Mouse (Mus musculus) heart, postnatal 4 days (tissue): Measurements from ENCODE around the gene Pgp. TPM values are rescaled to one million over a fixed set of nuclear protein-coding genes. Genes with fewer than 3 reads are reported as not detected.
A peak's percentile ranks its signal among the peaks of the same experiment; 100 is the strongest.
"Not testable (repeated sequence)": the region's sequence is repeated elsewhere in the genome, so short reads cannot be mapped to it uniquely, and the experiment has no call there.

Experiments used
- DNase-seq: peaks from one replicate; pipeline ENCODE4 v3.0.0; 2021
- total RNA-seq, 2 experiments: library from RNA; stranded (reverse); gene quantifications; 2 replicates each; pipeline ENCODE4 v1.2.3; 2021

The Pgp gene
- total RNA-seq: 10 to 100 TPM; 46.5 to 49.3 TPM

DNA sequence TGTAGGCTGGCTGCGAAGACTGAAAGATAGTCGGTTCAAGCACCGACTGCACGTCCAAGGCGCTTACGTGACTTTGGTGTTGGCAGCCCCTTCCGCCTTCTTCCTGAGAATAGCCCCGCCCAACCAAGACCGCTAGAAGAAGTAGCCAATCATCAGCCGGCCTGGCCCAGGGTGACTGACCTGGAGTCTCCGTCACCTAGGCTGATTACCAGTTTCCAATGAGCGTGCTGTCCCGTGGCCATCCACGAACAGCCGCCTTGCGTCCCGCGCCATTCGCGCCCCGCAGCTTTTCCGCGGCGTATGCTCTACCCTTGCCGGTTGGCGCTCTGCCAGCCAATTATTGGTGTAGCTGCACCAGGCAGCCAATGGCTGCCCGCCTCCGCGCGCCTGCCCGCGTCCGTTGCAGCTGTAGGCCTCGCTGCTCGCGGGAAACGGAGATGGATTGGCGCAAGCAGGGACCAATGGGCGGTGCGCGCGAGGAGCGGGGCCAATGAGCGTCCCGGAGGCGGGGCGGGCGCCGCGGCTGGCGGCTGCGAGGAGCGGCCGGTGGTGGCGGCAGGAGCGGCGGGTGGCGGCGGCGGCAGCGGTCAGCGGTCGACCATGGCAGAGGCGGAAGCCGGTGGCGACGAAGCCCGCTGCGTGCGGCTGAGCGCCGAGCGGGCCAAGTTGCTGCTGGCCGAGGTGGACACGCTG, at the start of gene Pgp, which contains the start of gene E4f1:
Gene Pgp (plus strand): TSS at position 483 of the 693 bp plus-strand sequence.
Gene E4f1 (minus strand): TSS at position 404 of the 693 bp plus-strand sequence.
- peak; percentile 98 for DNase-seq

DNA sequence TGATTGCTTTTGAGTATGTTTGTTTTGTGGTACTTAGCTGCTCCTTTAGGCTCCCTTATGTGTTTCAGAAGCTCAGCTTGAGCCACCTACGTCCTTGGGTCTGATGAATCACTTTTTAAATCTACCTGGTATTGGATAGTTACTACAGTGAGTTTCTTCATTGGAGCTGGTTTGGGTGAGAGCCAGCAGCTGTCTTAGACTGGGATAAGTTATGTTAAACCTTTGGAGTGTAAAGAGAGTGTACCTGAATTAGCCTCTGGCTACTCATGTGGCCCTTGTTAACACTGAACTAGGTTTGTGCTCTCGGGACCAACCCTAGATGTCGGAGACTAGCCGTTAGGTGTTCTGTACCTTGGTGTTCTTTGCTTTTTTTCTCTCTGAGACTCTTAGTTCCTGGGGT, 47.1 kb upstream of the Pgp start:
- DNase-seq: no peak

- DNase-seq: no peak
These were observed 45.7 kb upstream of the Pgp start for GRCm38 (mm10) chr17:24424489-24424888.

GRCm38 (mm10) chr17:24425326-24425725, 44.9 kb upstream of the Pgp start:
- DNase-seq: not testable (repeated sequence)

GRCm38 (mm10) chr17:24425905-24426304, 44.3 kb upstream of the Pgp start:
- DNase-seq: no peak

GRCm38 (mm10) chr17:24426471-24427169, 43.6 kb upstream of the Pgp start, which contains the start of gene Eci1:
TSS of gene Eci1 (plus strand) at chr17:24426641.
- peak; percentile 96 for DNase-seq

GRCm38 (mm10) chr17:24427170-24427557, 43.0 kb upstream of the Pgp start:
- no peak for DNase-seq

DNA sequence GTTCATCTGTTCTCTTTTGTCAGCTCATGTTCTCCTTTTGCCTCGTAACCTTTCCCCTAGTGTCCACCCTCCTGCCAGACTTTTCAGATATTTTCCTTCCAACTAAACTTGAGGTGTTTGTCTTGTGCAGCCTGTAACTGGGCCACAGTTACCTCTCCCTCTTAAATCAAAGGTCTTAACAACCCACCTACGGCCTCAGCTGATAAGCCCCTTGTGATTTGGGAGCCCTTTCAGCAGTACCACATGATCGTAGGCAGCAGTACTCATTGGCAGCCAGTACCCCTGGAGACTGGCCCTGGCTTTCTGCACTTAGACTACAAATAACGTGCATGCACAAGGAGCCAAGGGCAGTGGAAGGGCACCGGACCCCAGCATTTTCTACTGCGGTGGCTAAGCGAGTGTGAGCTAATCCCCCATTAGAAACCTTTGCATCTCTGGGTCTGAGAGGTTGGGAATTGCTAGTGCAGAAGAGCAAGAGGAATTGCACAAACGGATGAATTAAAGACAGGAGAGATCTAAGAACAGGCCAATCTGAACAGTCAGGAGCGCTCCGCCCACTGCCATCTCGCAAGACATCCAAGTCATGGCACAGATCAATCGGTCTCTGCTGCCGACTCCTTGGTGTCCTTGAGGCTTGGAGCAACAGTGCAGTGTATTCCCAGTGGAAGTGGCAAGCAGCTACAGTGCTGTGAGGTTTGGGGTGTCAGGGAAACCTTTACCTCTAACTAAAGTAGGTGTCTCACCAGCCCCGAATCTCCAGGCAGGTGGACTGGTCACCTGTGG, 40.8 kb upstream of the Pgp start:
- peak; percentile 70 for DNase-seq

GRCm38 (mm10) chr17:24437016-24437415, 33.2 kb upstream of the Pgp start:
- DNase-seq: peak; percentile 38

DNA sequence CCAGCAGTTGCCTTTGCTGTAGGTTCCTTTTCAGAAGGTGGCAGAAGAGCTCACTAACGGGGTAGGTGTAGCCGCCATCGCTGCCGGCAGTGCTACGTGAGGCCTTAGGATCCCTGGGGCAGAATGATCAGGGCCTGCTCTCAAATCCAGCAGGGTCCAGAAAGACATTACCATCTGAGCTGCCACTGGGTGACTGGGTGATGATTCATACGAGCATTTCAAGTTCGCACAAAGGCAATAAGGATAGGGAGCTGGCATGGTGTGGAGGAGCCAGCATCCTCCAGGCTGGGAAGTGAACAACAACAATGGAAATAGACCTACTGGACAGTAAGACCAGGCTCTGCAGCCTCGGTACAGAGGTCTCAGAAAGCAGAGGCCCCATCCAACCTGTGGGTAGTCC, 29.8 kb upstream of the Pgp start:
- no peak for DNase-seq

- DNase-seq: no peak
These were observed 29.0 kb upstream of the Pgp start for GRCm38 (mm10) chr17:24441148-24441547.

GRCm38 (mm10) chr17:24442107-24442506, 28.1 kb upstream of the Pgp start:
- no peak for DNase-seq

GRCm38 (mm10) chr17:24442632-24443155, 27.5 kb upstream of the Pgp start, which contains the start of gene Dnase1l2:
TSS of gene Dnase1l2 (minus strand) at chr17:24443105.
- DNase-seq: no peak

DNA sequence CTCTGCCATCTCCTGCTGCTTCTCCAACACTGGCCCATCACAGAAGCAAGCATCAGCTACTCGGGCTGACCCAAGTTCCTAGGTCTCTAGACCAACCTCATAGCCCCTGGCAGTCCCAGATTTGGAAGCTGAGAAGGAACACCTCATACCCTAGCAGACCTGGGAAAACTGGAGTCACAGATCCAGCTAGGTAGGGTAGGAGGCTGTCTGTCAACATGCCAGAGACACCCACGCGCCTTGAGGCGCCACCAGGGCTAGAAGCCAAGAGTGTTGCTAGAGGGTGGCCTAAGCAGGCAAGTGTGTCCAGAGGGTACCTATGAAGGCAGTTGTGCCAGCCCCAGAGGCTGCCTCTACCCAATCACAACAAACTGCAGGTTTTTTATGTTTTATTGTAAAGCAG, 26.8 kb upstream of the Pgp start:
- no peak for DNase-seq

DNA sequence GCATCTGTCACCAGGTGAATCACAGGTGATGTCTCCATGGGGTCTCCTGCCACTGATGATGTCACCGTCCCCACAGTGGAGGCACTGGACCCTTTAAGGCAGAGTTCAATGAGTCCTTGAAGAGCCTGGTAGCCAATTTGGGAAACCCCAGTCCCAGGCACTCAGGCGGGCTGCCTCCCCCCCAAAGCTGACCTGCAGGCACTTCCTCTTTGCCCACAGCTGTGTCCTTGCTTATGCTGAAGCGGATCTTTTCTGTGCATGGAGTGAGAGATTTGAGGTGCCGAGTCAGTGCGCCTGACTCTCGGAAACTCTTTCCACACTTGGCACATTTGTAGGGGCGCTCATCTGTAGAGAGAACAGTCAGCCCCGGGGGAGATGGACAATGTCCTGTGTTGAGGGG, 23.6 kb upstream of the Pgp start:
- DNase-seq: no peak

DNA sequence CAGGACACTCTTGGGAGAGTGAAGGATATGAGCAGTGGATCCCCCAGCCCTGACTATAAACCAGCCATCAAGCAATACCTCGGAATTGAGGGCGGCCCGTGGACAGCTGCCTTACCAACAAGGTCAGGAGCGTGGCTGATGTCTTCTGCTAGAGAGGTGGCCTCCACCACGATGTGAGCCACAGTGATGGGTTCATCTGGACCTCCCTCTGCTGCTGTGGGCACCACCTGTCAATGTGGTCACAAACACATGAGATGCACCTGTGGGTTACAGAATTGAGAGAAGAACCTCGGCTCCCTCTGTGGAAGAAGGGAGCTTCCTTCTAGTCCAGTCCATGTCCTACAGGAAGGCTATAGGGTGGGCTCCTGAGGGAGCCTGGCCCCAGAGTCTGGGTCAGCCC, 20.7 kb upstream of the Pgp start:
- no peak for DNase-seq

DNA sequence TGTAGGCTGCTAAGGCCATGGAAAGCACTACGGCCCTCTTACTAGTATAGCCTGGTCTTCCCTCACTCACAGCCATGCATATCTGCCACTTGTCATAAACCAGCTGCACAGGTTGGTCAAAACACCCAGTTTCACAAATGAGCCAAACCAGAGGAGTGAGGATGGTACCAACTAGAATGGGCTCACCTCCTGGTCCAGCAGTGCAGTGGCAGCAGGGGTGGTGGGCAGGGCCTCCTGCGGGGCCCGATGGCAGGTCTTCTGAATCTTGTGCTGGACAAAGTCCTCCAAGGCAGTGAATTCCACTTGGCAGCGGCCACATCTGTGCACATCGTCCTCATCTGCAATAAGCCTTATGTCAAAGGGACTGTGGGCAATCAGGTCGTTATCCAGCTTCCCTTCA, 19.0 kb upstream of the Pgp start:
- DNase-seq: no peak

DNA sequence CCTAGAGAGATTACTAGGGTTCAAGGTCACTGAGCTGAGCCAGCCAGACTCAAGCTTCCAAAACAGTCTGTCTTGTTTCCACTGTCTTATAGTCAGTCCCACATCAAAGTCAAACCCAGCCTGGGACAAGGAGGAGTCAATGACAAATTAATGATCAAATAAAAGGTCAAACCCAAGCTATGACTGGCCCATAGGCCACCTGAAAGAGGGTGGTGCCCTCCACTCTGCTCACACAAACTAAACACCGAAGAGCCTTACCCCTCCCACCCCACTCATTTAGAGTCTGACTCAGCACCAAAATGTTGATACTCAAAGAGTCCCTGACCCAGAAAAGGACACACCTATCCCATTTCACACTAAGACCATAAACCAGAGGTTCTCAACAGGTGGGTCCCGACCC, 16.8 kb upstream of the Pgp start:
- DNase-seq: no peak

- no peak for DNase-seq
These were observed 15.9 kb upstream of the Pgp start for GRCm38 (mm10) chr17:24454218-24454755.

GRCm38 (mm10) chr17:24454756-24455522, 15.3 kb upstream of the Pgp start:
- peak; percentile 100 for DNase-seq

- not testable (repeated sequence) for DNase-seq
These were observed 14.5 kb upstream of the Pgp start for GRCm38 (mm10) chr17:24455523-24456206.
